Mouse (Mus musculus): ENCODE measurements around the gene Raver2. TPM values are rescaled to one million over a fixed set of nuclear protein-coding genes. Genes with fewer than 3 reads are reported as not detected.
"Not testable (repeated sequence)": the region's sequence is repeated elsewhere in the genome, so short reads cannot be mapped to it uniquely, and the experiment has no call there.

Gene Raver2
- total RNA-seq (2021): 10 to 100 TPM; 51.3 to 52.5 TPM

DNA sequence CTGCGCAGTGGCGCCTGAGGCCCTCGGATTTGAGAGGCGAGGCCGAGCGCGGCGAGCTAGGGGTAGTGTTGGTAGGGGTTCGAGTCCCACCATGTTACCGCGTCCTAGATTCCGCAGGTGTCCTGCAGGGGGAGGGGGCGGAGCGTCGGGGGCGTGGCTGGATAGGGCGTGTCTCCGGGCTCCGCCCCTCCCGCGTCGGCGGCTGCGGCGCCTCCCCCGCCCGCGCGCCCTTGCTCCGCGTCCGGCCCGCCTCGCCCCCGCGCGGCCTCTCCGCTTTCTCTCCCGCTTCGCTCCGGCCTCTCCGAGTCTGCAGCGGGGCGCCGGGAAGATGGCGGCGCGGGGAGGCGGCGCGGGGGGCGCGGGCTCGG, at the start of gene Raver2:
Gene Raver2, plus strand, starts transcription at position 198 of the 368 bp plus-strand sequence.
- DNase-seq: peak; percentile 52 to 61

DNA sequence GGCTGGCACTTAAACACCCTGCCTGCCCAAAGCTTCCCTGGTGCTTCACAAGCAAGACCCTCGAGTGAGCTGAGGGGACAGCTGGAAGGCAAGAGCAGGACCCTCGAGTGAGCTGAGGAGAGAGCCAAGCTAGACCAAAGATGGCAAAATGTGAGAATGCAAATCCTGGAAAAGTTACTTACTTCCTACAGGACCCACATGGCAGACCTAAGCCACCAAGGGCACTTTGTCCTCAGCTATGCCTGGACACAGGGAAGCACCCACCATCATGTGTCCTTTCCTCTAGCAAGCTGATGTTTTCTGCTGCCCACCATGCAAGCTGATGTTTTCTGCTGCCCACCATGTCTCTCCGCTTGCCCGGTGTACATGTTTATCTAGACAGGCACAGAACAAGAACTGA, 48.2 kb upstream of the Raver2 start, which contains the start of gene Gm10577:
Gene Gm10577, minus strand, starts transcription at position 101 of the 400 bp plus-strand sequence.
- DNase-seq: no peak

DNA sequence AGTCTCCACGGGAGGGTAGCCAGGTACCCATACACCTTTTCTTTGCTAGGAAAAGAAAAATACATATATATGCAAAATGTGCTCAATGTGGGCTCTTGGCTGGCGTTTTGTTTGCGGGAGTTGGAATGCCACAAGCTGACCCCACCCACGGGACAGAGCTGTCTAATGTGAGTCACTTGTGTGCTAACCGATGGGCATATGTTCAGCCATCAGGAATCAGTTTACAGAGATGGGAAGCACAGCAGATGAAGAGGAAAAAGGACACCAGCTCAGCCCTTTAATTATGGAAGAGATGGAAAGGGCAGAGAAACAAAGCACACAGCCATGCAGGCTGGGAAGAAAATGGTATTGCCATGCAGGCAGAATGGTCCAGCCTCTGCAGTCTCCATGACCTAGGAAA, 42.2 kb upstream of the Raver2 start:
- DNase-seq: peak; percentile 38 to 48

GRCm38 (mm10) chr4:101026995-101027394, 41.8 kb upstream of the Raver2 start:
- DNase-seq: no peak

GRCm38 (mm10) chr4:101027852-101028411, 40.9 kb upstream of the Raver2 start:
- DNase-seq: no peak

DNA sequence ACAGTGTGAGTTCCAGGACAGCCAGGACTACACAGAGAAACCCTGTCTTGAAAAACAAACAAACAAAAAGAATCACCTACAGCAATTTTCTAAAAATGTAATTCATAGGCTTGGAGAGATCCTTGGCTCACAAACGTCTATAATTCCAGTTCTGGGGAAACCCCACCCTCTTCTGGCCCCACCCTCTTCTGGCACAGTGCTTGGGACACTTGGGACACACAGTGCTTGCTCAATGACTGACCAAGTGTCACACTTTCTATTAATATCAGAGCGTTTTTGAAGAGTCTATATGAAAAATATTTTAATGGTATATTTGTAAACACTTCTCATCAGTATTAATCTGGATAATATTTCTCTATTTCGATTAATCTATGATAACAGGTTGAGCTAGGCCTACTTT, 35.7 kb upstream of the Raver2 start:
- no peak for DNase-seq

DNA sequence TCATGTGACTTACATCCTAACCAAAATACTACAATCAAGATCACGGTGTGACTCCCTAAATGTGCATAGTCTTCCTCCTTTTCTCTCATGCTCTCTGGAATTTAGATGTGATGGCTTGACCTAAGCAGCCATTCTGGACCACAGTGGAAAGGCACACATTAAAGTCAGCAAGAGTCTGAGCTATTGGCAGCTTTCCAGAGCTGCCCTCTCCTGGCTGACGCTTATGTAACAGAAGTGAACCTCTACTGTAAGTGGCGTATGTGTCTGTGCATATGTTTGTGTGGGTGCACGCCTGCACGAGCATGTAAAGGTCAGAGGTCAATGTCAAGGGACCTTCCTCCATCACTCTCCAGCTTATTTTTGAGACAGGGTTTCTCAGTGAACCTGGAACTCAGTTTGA, 33.7 kb upstream of the Raver2 start:
- no peak for DNase-seq

- DNase-seq: peak; percentile 45 to 47
Measured at GRCm38 (mm10) chr4:101037156-101037555, 31.6 kb upstream of the Raver2 start.

DNA sequence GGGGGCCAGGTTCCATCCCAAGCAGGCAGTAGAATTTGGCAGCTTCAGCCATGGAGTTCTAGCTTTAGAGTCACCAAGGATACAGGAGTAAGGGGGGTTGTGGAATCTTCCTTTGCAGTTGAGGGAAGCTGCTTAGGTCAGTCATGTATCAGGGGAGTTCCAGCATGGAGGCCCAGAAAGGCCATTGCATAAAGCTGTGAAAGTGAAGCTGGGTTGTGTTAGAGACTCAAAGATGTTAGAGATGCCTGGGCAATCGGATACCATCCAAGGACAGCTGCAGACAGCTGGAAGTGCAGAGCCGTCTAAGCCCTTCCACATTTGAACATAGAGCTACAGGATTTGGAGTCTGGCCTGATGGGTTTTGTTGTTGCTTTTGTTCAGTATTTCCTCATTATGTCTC, 25.1 kb upstream of the Raver2 start:
- no peak for DNase-seq

DNA sequence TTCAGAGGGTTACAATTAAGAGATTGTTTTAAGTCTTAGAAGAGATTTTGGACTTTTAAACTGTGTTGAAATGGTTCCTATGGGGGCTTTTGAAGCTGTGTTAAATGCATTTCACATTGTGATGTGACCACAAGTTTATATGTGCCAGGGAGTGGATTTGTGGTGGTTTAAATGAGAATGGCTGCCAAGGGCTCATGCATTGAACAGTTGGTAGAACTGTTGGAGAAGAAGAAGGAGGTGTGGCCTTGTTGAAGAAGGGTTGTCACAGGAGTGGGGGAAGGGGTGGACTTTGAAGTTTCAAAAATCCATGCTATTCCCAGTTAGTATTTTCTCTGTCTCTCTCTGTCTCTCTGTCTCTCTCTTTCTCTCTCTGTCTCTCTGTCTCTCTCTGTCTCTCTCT, 24.6 kb upstream of the Raver2 start:
- DNase-seq: no peak

- DNase-seq: no peak
Measured at GRCm38 (mm10) chr4:101046576-101046975, 22.2 kb upstream of the Raver2 start.

DNA sequence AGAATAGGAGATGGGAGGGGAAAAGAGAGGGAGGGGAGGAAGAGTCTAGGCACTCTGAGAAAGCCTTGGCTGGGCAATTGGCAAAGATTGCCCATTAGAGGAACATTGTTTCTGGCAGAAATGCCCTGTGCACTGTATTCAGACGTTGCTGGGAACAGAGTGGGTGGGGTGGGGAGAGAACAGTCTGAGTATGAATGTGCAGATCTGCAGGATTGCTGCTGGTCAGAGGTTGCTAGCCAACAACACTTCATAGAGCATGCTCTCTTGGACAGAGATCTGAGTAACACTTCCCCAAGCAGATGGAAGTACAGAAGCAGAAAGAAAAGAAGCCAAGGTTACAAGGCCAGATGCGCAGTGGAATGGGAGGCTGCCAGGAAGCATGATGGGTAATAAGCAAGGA, 6.6 kb upstream of the Raver2 start:
- peak in 1 of 2 experiments; percentile 27 for DNase-seq

DNA sequence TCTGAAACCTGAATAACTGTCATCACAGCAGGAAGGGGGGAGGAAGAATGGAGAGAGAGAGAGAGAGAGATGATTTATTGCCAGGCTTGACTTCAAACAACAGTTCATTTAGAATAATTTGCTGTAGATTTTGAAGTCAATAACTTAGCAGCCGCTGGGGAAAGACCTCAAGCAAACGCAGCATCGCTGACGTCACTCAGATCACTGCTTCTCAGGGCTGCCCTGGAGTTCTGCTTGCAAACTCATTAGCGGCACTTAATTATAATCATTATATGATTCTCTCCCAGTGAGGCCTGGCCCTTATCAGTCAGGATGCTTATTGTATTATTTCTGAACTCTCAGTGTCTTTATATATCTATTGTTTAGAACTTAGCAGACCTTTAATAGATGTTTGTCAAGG, 2.4 kb upstream of the Raver2 start:
- no peak for DNase-seq

GRCm38 (mm10) chr4:101069154-101069971, 580 bp downstream of the Raver2 start:
- DNase-seq: peak; percentile 22 to 34

DNA sequence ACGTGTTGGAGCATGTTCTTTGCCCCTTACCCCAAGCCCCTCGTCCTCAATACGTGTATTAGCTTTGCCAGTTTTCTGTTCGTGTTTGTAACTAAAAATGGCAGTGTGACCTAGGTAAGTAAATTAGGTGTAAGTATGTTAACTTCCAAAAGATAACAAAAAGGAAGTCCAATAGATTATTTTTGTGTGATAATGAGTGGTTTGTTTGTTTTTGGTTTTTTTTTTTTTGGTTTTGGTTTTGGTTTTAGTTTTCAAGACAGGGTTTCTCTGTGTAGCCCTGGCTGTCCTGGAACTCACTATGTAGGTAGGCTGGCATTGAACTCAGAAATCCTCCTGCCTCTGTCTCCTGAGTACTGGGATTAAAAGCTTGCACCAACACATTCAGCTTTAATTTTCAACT, 2.8 kb downstream of the Raver2 start:
- DNase-seq: no peak

- DNase-seq: no peak
Measured at GRCm38 (mm10) chr4:101076425-101076824, 7.6 kb downstream of the Raver2 start.

DNA sequence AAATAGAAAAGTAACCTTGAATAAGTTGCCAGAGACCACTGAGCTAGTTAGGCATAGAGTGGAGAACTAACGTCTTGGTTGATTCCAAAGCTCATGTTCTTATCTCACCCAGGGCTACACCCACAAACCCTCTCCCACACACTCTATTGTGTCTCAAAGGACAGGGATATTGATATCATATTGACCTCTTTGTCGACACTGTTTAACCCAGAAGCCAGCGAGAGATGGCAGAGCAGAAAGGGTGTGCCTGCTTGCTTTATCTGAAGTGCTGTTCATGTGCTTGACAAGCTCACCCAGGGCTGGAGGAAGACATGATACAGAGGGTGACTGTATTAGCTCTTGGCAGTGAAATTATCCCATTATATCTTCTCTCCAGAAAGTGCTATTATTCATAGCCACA, 11.2 kb downstream of the Raver2 start:
- DNase-seq: no peak

DNA sequence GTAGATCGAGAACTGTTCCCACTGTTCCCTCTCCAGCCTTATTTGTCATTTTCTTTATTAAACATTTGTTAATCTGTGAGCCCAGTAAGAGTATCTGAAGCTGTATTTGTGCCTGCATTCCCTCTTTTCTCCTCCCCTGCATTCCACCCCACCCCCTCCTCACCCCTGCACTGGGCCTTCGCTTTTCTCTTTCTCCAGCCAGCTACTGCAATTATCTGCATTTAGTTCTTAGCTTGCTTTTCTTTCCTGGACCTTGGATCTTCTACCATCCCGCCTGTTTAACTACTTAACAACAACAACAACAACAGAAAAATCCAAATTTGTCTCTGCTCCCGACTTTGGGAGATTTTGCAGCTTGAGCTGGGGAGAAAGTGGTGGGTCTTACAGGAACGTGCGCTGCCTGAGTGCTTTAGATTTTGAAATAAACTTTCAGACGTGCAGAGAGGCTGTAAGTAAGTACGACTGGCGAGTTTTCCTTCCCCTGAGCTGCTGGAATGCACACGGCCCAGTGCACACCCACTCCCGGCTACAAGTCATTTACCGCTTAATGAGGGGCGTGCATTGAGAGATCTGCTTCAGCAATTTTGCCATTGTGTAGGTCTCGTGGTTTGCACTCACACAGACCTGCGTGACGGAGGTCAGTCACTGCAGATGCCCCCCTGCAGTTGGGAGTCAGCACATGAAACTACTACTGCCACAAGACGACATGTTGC, 13.5 kb downstream of the Raver2 start:
- no peak for DNase-seq

- DNase-seq: no peak
Measured at GRCm38 (mm10) chr4:101084863-101085262, 16.1 kb downstream of the Raver2 start.

GRCm38 (mm10) chr4:101086040-101086439, 17.3 kb downstream of the Raver2 start:
- no peak for DNase-seq

DNA sequence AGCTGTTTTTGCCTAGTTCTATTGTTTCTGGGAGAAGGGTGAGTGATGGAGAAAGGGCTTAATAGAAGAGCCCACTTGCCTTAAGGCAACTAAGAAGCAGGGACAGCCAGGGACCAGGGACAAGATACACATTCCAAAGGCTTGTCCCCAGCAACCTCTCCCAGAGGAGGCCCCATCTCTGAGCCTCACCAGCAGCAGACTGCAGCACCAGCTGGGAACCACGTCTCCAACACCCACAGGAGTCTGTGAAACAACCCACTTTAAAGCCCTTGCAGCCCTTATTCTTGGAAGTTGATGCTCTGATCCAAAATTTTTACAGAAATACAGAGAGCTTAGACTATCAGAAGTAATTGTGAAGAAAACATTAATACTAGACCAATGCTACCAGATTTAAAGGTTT, 18.9 kb downstream of the Raver2 start:
- DNase-seq: peak in 1 of 2 experiments; percentile 52

- not testable (repeated sequence) for DNase-seq
Measured at GRCm38 (mm10) chr4:101090630-101091029, 21.8 kb downstream of the Raver2 start.

DNA sequence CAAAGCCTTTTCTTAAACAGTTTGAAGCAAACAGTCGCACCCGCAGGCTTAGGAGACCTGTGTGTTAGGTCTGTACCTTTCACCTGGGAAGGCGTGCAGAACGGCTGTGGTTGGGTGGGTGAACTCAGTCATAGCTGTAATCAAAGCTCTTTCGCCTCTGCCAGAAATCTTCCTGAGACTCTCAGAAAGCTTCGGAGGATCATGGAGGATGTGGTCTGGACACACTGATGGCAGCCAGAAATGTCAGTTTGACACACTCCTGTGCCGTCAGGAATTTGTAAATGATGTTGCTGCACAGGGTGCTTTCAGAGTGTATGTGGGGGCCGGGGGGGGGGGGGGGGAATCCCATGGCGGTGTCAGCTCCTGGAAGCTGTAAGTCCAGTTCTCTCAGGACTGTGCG, 24.5 kb downstream of the Raver2 start:
- no peak for DNase-seq

DNA sequence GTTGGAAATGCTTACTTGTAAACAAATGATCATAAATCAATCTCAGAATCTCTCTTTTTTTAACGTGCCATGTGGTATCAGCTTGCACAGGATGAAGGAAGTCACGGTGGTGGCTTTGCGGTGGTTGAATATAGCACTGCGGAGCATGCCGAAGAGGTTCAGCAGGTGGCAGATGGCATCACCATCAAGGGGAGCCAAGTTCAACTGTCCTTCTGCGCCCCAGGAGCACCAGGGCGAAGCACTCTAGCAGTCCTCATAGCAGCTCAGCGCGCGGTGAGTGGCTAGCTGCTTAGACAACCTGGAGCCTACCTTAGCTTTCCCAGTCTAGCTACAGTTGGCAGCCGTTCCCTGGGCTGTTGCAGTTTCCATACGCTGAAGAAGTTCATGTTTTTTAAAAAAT, 38.3 kb downstream of the Raver2 start:
- DNase-seq: no peak
